Mouse (Mus musculus): ENCODE measurements around the gene Cdc42ep4.

- TF ChIP-seq CTCF (IDR thresholded peaks at IDR 0.05; ENCODE audit: extremely low read depth, insufficient read depth, insufficient read length, insufficient replicate concordance) (no peak), POLR2A (IDR thresholded peaks at IDR 0.05; ENCODE audit: low read depth, low read length) (no peak)
These were observed 30.3 kb upstream of the Cdc42ep4 start for GRCm38 (mm10) chr11:113782006-113782405.

Measured in spleen, adult 2 months (tissue).